Mouse (Mus musculus) ovary, postnatal 36 days (tissue): ENCODE measurements around the gene Rpgrip1l.

ENCODE experiments used
- DNase-seq: peaks from one replicate; pipeline ENCODE4 v3.0.0; 2022; ENCODE audit warnings: low spot score, mixed read lengths

Rpgrip1l gene

DNA sequence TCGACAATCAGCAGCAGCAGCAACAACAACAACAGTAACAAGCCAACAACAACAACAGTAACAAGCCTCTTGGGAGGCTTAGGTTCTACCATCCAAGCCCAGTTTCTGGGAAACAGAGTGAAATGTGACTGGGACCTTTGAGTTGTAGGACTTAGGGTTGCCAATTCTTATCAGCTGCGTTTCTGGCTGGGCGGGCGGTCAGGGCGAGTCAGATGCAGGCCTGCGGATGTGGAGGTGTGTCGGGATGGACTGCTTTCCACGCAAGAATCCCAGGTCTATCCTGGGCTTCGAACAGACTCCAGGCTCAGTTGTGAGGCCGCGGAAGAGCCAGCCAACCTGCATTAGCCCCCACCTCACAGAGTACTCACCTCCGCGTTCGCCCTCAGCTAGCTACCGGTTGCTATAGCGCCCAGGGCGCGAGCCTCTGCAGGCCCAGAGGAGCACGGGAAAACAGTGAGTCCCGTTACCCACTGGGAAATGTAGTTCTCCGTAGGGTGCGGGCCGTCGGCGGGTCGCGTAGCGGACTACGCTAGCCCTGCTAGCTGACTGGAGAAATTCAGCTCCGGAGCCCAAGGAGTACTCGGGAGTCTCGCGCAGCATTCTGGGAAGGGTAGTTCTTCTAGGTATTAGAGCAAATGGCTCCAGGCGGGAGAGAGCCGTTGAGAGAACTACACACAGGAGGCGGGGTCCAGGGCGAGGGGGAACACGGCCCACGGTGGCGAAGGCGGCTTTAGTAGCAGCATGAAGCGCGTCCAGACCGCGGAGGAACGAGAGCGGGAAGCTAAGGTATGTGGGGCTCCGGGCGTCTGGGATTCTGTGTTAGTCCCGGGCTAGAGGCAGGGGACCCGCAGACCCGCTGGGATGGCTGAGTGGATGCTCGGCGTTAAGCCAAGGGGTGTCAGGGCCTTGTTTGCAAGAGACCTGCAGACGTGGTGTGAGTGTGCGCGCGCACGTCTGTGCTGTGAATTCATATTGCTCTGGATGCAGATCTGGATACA is at the start of gene Rpgrip1l, which contains the start of gene Fto:
Rpgrip1l (minus strand) TSS at position 428 of the 998 bp plus-strand sequence.
Fto (plus strand) TSS at position 691 of the 998 bp plus-strand sequence.
- DNase-seq: peak; percentile 92

DNA sequence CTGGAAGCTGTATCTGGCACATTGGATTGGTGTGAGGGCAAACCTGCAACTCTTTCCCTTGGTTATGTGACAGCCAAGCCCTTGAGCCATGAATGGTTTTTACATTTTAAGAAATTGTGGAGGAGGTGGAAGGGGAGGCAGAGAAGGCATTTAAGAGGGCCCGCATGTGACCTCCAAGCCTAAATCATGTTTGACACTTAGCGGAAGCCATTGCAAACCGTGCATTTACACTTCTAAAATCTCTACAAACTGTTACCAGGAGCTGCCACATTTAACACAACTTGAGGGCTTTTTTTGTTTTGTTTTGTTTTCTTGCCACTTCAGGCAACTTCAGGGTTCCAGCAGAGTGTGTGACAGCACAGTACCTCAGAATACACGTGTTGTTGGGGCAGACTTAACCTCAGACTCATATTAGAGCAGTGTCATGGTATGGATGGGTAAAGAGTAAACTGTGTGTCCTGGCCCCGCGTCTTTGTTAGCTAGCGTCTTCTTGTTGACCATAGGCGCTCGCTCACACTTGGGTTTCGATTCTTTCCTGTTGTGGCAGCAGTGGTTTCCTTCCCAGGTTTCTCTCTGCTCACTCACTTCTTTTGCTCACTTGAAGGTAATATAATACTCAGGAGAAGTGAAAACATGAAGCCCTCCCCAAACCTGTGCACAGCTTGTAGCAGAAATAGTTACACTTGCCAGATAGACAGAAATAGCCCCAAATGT is 47.7 kb upstream of the Rpgrip1l start:
- no peak for DNase-seq

DNA sequence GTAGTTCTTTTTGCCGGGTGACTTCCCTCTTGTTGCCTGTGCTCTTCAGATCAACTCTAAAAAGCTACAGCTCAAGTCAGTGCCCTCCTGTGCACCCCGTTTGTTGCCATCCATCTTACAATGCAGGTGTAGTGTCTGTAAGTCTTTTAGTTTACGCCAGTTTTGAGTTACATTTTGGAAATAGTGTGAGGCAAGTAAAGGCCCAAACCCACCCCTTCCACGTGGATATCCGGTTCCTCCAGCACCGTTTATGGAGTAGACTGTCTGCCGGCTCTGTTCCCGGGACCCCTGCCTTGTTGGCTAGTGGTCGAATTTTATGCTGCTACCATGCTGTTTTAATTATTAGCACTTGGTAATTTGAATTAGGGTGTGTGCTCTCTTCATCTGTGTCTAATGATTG is 46.4 kb upstream of the Rpgrip1l start:
- DNase-seq: no peak

DNA sequence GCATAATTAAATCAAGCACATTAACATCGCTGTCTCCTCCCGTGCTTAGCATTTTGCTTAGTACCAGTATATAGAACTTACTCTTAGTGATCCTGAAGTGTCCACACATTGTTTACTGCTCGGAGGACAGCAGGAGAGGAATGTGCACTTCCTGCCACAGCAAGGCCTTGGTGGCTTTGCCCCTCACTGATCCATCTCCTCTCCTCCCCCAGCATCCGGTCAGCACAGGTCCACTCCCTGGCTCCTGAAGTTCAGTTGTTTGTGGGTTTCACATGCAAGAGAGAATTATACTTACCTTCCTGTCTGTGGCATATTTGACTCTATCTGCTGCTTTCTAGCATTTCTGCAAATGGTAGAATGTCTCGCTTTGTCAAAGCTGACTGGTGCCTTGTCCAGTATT is 45.0 kb upstream of the Rpgrip1l start:
- DNase-seq: no peak

DNA sequence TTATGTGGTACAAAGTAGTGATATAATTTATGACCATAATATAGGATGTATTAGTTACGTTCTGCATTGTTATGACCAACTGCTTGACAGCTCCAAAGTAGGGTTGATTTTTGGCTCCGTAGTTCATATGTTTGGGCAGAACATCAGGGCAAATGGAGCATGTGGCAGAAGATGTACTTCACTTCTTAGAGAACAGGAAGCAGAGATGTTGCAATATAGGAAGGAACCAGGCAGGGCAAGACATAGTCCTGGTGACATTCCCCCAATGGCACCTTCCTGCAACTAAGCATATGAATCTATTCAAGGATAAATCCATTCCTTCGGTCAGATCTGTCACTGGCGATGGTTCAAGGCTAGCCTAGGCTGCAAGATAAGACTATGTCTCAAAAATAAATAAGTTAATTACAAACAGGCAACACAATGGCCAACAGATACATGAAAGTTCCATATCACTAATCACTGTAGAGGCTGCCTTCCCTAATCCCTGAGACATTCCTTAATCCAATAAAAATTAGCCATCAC is 44.5 kb upstream of the Rpgrip1l start:
- DNase-seq: no peak

DNA sequence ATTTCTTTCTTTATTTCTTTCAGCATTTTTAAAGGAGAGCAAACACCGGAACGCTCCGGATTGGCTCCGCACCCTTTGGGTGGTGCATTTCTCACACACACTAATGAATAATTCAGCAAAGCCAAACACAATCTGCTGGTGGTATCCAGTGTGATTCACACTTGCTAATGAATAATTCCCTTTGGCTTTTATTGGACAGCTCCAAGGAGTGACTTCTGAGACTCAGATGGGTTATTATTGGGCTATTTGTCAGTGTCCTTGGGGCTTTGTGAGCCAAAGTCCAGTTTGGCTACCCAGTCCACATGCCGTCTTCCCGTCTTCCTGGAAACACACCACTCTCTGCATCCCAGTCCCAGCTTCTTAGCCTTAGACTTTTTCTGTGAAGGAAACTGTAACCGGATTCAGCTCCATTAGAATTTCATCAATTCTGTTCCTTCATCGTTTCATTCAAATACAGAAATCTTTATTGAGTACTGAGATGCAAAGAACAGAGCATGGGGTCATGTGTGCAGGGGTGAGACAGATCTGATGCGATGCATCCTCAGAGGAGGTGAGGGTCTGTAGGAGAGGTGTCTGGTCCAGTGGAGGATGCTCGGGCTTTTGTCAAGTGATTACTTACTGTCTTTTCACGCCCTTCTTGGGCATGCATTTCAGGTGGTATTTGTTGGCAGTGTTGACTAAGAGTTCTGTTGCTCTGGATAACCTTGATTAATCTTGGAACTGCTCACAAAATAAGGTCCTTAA is 43.1 kb upstream of the Rpgrip1l start:
- no peak for DNase-seq

DNA sequence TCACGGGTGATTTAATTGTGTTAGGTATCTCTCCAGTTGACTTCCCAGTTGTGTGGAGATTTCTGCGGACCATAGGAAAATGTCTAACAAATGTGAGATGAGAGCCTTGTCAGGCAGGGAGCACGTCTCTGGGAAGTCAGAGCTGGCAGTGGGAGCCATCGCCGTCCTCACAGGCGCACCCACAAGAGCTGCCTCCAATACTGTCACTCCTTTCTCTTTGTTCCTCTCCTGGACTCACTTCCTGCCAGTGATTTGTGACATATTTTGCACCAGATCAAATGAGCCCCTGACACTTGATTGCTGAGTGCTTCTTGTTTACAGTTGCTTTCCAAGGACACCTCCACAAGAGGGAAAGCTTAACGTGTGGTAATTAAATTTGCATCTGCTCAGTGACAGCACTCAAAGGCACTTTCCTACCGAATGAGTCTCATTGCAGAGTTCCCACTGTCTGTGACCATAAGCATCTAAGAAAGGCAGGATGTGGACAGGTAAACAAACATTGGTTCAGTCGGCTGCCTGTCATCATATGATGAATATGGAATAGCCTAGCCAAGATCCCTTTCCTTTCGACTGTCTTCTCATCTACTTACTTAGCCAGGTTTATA is 42.3 kb upstream of the Rpgrip1l start:
- no peak for DNase-seq

DNA sequence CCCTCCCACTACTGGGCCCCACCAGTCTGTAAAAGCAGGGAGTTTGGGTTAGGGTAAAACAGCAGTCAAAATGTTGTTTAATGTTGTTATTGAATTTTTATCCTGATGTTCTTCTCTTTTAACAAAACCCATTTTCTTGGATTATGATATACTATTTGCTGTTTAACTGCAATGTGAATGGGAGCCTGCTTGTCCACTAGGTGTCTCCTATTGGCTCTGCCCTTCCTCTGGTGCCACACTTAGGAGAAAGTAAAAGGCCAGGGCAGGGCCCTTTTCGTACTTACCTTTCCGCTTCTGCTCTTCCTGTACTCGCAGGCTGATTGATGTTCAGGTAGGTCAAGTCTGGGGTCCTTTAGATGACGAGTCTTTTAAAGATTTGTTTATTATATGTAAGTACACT is 40.8 kb upstream of the Rpgrip1l start:
- DNase-seq: no peak

DNA sequence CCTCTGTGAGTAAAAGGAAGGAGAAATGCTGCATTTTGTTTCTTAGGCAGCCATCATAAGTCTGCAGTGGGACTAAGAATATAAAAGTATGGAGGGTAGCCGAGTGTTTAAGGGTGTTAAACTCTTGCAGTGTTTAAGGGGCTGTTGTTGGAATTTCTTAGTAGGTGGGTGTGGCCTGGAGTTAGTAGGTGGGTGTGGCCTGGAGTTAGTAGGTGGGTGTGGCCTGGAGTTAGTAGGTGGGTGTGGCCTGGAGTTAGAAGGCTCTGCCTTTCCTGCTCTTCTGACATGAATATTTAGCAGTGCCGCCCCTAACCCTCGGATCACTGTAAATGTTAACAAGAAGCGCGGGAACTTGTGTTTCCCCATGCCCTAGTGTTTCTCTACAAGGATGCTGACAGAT is 40.0 kb upstream of the Rpgrip1l start:
- no peak for DNase-seq

DNA sequence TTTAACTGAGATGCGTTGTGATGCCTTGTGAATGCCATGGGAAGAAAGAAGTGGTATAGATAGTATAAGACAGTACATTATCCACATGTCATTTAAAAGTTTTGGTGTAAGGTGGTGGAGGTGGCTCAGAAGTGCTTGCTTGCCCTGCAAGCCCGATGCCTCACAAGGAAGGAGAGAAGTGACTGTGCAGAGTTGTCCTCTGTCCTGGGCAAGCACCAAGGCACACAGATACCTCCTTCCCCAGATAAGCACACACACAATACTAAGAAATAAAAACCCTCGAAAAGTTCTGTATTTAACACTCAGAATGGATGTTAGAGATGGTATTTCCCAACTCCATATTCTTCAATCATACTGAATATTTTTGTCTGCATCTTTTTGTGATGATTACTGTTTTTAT is 39.5 kb upstream of the Rpgrip1l start:
- no peak for DNase-seq

DNA sequence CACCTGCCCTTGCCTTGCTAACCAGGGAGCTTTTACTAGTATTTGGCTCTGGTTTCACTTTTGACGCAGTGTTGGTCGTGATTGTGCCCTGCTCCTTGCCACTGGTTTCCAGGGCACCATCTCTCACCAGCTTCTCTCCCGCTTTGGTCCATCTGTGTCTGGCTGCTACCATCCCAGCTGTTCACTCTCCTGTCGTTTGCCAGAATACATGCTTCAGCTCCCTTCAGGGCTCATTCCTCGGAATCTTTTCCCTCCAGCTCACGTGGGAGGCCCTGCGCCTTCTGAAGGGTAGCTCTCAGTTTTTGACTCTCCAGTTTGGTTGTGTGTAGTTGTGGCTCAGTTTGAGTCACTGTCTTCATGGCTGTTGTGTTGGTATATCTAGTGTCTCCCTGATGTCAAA is 37.6 kb upstream of the Rpgrip1l start:
- no peak for DNase-seq

DNA sequence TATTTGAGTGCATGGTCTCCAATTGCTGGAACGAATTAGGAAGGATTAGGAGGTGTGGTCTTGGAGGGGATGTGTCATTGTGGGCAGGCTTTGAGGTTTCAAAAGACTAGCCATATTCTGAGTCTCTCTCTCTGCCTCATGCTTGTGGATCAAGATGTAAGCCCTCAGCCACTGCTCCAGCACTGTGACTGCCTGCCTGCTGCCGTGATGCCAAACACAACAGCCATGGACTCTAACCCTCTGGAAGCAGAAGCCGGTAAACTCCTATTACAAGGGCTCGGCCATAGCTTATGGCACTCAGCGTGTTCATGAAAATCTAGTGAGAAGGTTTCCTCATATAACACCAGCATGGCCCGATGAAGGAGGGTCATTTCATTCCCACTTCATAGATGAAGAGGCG is 36.8 kb upstream of the Rpgrip1l start:
- DNase-seq: no peak

DNA sequence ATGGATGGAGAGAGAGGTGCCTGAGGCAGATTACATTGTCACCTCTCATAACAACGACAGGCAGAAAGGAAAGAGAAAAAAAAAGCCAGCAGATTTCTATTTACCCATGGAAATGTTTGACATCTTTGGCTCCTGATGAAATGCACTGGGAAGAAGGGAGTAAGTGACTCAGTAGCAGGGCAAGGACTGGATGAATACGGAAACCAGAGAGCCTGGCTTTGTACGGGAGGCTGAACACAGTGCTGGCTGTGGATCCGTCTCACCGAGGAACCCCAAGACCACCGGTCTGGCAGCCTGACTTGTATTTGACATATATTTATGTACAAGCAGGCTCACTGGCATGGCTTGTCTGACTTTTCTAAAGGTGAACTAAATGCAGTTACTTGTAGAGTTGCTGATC is 34.5 kb upstream of the Rpgrip1l start:
- no peak for DNase-seq

DNA sequence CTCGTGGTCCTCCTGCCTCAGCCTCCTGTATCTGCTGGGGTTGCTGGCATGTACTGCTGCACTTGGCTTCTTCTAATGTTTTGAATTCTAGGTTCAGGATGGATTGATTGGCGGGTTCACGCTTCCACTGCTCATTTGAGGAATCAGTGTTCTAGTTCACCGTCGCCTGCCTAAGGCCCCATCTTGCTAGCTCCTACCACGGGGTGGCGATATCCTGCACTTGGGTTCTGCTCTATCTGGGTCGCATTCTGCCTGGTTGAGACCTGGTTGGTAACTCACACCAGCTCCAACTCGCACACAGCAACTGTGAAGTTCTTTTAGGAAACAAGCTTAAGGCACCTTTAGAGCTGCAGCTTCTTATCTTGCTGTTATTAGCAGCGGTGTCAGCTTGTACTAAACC is 34.1 kb upstream of the Rpgrip1l start:
- no peak for DNase-seq

DNA sequence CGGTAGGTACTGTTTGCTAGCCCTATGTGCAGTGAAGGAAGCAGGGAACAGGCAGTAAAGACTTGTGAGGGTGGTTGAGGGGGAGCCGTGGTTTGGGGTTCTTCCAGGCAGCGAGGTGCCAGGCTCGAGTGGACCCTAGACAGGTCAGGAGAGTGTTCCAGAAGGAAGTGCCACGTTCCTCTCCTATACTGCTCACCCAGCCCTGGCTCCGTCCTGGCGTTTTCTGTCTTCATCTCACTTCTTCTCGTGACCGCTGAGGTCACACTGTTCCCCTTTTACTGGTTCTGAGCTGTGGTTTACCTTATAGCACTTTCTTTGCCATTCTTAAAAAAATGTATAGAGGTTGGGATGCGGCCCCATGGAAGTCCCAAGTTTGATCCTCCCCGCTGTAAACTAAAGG is 31.6 kb upstream of the Rpgrip1l start:
- DNase-seq: no peak

DNA sequence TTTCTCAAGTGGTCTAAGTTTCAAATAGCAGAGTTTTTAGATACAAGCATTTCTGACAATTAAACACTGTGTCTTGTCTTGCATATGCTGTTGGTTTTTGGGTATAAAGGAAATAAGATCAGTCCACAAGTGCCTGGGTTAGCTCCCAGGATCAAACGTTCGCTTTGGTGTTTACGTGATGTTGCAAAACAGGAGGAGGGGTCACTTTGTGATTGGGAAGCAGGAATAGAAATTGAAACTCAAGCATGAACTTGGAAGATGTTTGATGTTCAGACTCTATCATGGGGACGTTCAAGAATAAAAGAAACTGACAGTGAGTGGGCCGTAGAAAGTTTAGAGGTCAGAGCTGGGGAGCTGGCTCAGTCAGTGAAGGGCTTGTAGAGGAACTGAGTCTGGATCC is 29.7 kb upstream of the Rpgrip1l start:
- DNase-seq: no peak

DNA sequence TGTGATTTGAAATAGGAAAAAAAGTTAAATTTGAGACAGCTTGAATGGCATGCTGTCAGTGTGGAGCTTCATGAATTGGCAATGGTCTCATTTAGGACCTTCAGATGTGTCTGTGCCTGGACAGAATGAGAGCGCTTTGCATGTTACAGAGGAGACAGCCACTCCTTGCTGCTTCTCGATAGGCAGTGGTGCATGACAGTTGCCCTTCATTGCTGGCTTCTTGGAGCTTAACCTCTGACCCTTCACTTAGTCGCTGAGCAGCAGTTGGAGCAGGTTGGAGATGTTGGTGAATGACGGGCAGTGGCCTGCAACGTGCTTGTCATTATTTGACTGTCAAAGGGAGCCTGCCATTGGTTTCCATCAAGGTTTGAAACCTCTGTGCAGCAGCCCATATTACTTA is 29.1 kb upstream of the Rpgrip1l start:
- no peak for DNase-seq

DNA sequence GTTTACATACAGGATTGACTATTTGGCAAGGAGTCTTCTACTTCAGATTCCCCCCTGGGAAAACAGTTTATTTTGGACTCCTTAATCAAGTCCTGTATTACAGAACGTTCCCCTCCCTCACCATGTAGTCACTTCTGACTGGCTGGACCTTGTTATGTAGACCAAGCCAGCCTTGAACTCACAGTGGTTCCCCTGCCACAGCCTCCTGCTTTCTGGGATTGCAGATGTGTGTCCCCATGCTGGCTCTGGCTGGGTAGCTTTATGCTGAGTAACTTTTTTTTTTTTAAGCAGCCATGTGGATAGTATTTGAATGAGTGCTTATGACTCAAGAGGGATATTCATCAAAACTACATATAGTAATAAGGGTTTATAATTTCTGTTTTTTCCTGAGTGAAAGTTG is 27.7 kb upstream of the Rpgrip1l start:
- no peak for DNase-seq

DNA sequence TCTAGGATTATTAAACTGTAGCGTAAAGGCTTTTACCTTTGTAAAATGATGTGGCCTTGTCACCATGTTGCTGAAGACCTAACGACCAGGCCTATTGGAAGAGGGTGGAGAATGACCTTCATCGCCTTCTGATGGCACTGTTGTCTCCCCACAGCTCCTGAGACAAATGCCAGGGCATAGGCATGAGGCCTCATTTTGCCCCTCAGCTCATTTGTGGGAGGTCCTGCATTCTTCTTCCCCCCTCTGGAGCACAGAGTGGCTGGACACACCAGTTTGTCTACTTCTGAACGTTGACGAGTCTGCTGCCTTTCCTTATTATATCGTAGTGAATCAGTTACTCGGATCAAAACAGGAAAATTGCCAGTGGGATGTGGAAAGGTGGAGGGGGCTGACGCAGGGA is 26.6 kb upstream of the Rpgrip1l start:
- DNase-seq: no peak

DNA sequence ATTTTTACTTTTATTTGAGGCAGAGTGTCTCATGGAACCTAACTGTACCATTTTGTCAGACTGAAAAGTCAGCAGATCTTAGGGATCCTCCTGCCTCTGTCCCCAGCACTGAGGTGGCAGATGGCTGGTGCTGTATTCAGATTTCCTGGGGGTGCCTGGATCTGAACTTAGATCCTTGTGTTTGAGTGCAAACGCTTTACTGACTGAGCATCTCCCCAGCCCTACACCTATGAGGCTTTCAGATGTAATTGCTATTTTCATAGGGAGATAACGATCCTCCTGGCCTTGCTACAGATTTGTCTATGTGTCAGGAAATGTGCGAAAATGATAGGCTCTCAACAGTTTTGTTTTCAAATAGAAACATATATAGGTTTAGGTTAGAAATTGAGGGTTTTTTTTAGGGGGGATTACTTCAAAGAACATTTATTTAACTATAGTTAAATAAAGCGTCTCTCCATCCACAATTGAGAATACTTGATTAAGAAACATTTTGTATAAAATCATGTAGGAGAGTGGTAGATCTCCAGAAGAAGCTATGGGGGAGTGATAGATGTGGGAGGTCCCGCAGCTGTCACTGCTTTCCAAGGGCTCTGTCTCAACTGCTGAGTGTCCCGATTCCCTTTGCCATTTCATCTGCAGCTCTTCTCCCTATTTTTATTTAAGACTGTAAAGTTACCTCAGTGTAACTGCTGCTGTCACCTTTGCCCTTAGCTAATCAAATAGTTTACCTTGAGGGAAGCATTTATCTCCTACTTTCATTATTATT is 25.5 kb upstream of the Rpgrip1l start:
- DNase-seq: no peak

DNA sequence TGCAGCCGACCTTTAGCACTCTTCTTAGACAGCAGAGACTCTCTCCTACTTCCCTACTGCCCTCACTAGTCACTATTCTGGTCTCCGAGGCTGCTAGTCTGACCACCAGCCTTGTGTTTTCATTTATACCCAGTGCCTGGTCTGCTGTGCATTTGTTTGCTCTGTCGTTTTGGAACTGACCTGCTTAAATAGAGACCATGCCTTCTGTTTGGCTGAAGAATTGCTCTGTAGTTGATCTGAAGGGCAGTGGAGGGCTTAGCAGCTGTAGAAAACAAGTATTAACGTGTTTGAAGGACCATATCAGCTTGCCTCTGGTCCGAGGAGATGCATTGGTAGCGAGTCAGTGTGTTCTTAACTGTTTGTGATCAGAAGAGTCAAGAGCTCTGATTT is 16.4 kb upstream of the Rpgrip1l start:
- DNase-seq: no peak
